Mouse (Mus musculus): ENCODE results near the gene Irak4. TPM values are rescaled to one million over a fixed set of nuclear protein-coding genes. Genes with fewer than 3 reads are reported as not detected.

Gene Irak4
- polyA plus RNA-seq (2017; shearing (Covaris generic)): 10 to 100 TPM; 36.1 to 37.9 TPM

DNA sequence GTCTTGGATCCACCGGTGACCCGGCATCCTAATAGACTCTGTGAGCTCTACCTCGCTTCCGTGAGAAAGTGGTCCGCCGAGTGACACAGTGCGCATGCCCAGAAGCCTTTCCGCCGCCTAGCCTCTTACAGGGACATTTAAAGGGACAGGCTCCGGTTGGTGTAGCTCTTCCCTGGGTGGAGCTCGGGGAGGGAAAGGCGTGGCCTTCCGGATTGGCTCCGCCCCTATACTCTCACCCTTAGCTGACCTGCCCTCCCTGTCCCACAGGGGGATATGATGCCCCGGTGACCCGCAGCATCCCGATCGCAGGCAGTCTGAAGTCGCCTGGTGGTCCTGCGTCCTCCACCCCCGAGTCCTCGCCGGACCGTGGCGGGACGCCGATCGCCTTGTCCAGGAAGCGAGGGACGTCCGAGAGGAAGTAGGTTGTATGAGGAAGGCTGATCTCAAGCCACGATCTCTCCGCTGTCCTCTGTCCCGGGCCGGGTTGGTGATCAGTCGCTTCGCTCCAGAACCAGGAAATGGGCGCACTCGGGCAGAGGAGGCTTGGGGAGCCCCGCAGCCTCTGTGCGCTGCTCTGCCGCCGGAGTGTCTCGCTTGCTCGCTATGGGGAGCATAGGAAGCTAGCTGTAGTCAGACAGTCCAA lies at the start of gene Irak4, which contains the start of gene Pus7l:
Gene Irak4 (plus strand): TSS at position 235 of the 643 bp plus-strand sequence.
Gene Pus7l (minus strand): TSS at position 139 of the 643 bp plus-strand sequence.

DNA sequence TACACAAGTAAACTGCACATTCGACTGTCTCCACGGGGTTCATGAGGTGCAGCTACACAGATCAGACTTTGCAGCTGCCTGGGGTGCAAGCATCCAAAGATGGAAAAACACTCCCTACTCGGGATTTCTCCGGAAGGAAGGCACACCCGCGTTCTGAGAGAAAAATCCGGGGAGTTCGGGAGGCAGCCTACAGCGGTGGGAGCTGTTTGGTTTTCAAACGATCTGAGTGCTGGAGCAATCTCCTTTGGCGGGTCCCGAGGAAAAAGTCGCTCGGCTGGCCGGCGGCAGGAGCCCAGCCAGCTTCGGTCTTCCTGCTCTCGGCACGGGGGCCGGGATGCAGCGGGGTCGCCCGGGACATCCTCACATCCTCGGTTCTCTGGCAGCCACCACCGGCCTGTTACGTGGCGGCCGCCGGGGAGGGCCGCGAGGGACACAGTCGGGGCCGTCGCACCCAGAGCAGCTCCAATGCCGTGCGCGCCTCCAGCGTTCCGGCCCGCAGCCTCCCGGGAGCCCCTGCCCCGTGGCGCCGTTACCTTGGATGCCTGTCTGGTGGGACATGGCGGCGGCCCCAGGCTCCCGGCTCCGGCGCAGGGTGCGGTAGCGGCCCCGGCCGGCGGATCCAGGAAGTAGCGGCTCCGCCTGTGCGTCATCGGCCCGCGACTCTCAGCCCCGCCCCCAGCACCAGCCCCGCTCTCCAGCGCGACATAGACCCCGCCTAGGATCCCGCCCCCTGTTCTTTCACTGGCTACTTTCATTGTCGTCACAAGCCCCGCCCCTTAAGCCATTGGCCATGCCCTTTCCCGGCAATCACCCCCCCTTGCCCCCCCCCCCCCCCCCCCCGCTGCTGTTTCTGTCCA lies 46.0 kb downstream of the Irak4 start, which contains the start of gene Twf1:
Gene Twf1 (minus strand): TSS at position 671 of the 857 bp plus-strand sequence.

DNA sequence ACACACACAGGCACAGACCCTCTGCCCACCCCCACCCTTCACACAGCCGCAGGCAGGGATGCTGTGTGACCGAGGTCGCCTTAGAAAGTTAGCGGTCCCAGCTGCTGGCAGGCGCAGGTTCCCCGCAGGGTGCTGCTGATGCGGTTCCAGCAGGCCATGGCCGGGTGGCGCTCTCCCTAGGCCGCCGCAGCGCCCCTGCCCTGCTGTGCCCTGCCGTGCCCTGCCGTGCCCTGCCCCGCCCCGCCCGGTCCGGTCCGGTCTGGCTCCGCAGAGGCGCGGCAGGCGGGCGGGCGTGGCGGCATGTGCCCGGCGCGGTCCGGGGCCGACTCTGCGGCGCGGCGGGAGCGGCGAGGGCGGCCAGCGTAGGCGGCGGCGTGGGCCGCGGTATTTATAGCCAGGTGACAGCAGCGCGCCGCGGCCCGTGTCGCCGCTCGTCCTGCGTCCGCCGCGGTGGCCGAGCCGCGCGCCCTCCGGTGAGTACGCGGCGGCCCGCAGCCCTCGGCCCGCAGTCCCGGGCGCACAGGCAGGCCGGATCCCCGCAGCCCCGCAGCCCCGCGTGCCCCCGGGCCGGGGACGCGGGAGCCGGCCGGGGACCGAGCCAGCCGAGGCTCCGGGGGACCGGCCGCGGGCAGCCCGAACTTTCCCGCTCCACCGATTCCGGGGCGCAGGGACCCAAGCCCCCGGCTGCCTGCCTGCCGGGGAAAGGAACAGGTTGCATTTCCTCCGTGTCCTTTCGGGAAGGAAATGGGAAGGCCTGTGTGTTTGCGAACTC lies 85.6 kb downstream of the Irak4 start, which contains the start of gene Tmem117:
Gene Tmem117 (plus strand): TSS at position 403 of the 772 bp plus-strand sequence.

Other genes with a start within 250 kb of the Irak4 start
- under 1 TPM; 0.16 to 0.38 TPM for gene Adamts20, start 78.2 kb upstream of the Irak4 start, polyA plus RNA-seq (2017; shearing (Covaris generic))
- gene Pus7l, start 96 bp upstream of the Irak4 start, polyA plus RNA-seq (2017; shearing (Covaris generic)): 10 to 100 TPM in 1 of 2 experiments, 1 to 10 TPM in 1; 7.8 to 12.6 TPM
- gene Twf1, start 46.2 kb downstream of the Irak4 start, polyA plus RNA-seq (2017; shearing (Covaris generic)): 10 to 100 TPM in 1 of 2 experiments, 1 to 10 TPM in 1; 8.2 to 11.0 TPM
- 1 to 10 TPM in 1 of 2 experiments, not detected in 1; 3.6 TPM for gene Tmem117, start 85.6 kb downstream of the Irak4 start, polyA plus RNA-seq (2017; shearing (Covaris generic))

All from inflammation-experienced regulatory T-cells (primary cell).